In genomic region chr16:29725153-29725552, GRCm38 (mm10) we compare ENCODE assay signal across 21 mouse cellular contexts.
A peak's percentile ranks its signal among the peaks of the same experiment; 100 is the strongest.
DNase-seq lines count a peak whose midpoint lies in the region; ATAC-seq lines count a peak whose summit lies in the region.
"Had no signal": no experiment of that assay in that cellular context is flagged by ENCODE, and none has a peak within 500 bp of the region (broad histone marks: within the 10 kb centered on the region; RNA-seq: fewer than 3 reads in every experiment).

No protein-coding gene starts in this region.

- DNase-seq in embryo, embryonic 10 days (ENCODE audit: low spot score) = peak; percentile 53
- no peak for DNase-seq in embryo, embryonic 9.5 days (ENCODE audit: extremely low spot score)
- peak; percentile 26 for DNase-seq in embryo, embryonic 11 days
- no peak for DNase-seq in right cerebral cortex, postnatal 36 days (ENCODE audit: low spot score in 2 of 2)
- no peak for DNase-seq in urinary bladder, adult 18-20 months (ENCODE audit: low spot score in 2 of 2)
- DNase-seq: adrenal gland, postnatal 14 days; gastrocnemius, adult 2 months; kidney, adult 2 months; kidney, postnatal 14 days; right cerebral cortex, postnatal 4 days; thymus, postnatal 14 days had no signal

- H3K4me3 ChIP-seq in hindbrain, embryonic 16.5 days (ENCODE audit: low read length) = no peak overlapping the region
- H3K4me3 ChIP-seq in hindbrain, embryonic 12.5 days = no peak overlapping the region
- H3K4me3 ChIP-seq in neural tube, embryonic 15.5 days (replicated peaks) = no peak overlapping the region
- H3K4me3 ChIP-seq: gastrocnemius, adult 2 months; midbrain, embryonic 10.5 days; myocyte had no signal

- no peak overlapping the region for H3K9ac ChIP-seq in hindbrain, embryonic 16.5 days (ENCODE audit: low read depth, low read length)
- H3K9ac ChIP-seq in hindbrain, embryonic 12.5 days = no peak overlapping the region
- no peak overlapping the region for H3K9ac ChIP-seq in neural tube, embryonic 15.5 days (replicated peaks)

- peak; percentile 66; the same call in 1 of the 2 replicates for ATAC-seq in hindbrain, embryonic 16.5 days
- ATAC-seq in hindbrain, embryonic 12.5 days (ENCODE audit: low FRiP score) = no peak
- peak; percentile 46; the same call in 1 of the 2 replicates for ATAC-seq in neural tube, embryonic 15.5 days (ENCODE audit: low FRiP score)
- ATAC-seq: CD4-positive, CD25-positive, alpha-beta regulatory T cell, adult 4 months; inflammation-experienced regulatory T-cells, adult 6 months; lung, postnatal 0 days; midbrain, embryonic 16.5 days had no signal

- peaks cover 8% of the 10 kb centered on the region for H3K4me1 ChIP-seq in hindbrain, embryonic 16.5 days (ENCODE audit: control insufficient read depth, insufficient read depth, low read depth, low read length)
- peaks cover 3% of the 10 kb centered on the region; the same call in 1 of the 2 replicates for H3K4me1 ChIP-seq in hindbrain, embryonic 12.5 days
- H3K4me1 ChIP-seq in neural tube, embryonic 15.5 days = peaks cover 26% of the 10 kb centered on the region

- peaks cover 68% of the 10 kb centered on the region for H3K27me3 ChIP-seq in hindbrain, embryonic 16.5 days (replicated peaks; ENCODE audit: control insufficient read depth, insufficient read depth, low read length)
- peaks cover 97% of the 10 kb centered on the region for H3K27me3 ChIP-seq in hindbrain, embryonic 12.5 days
- H3K27me3 ChIP-seq in neural tube, embryonic 15.5 days (replicated peaks) = peaks cover 84% of the 10 kb centered on the region

- H3K36me3 ChIP-seq in hindbrain, embryonic 16.5 days (ENCODE audit: control insufficient read depth, insufficient read depth, low read length) = no peaks in the 10 kb centered on the region
- H3K36me3 ChIP-seq in hindbrain, embryonic 12.5 days = no peaks in the 10 kb centered on the region
- H3K36me3 ChIP-seq in neural tube, embryonic 15.5 days = no peaks in the 10 kb centered on the region
- H3K36me3 ChIP-seq: midbrain, embryonic 10.5 days had no signal

- 47% methylated on average over 5 of the region's 5 CpGs for WGBS in hindbrain, embryonic 16.5 days
- WGBS in hindbrain, embryonic 12.5 days = 57% methylated on average over 5 of the region's 5 CpGs
- WGBS in neural tube, embryonic 15.5 days = 20% methylated on average over 5 of the region's 5 CpGs

- no peak overlapping the region for H3K27ac ChIP-seq in hindbrain, embryonic 16.5 days (ENCODE audit: low read depth, low read length)
- no peak overlapping the region for H3K27ac ChIP-seq in hindbrain, embryonic 12.5 days
- no peak overlapping the region for H3K27ac ChIP-seq in neural tube, embryonic 15.5 days (replicated peaks)
- H3K27ac ChIP-seq: gastrocnemius, adult 2 months; macrophage; midbrain, embryonic 10.5 days had no signal

- no peaks in the 10 kb centered on the region for H3K9me3 ChIP-seq in hindbrain, embryonic 16.5 days (ENCODE audit: control insufficient read depth, low read length)
- no peaks in the 10 kb centered on the region for H3K9me3 ChIP-seq in hindbrain, embryonic 12.5 days (replicated peaks)
- no peaks in the 10 kb centered on the region for H3K9me3 ChIP-seq in neural tube, embryonic 15.5 days (replicated peaks)
- H3K9me3 ChIP-seq: midbrain, embryonic 10.5 days had no signal

- H3K4me2 ChIP-seq in hindbrain, embryonic 16.5 days (ENCODE audit: low read length) = no peak overlapping the region
- H3K4me2 ChIP-seq in hindbrain, embryonic 12.5 days (replicated peaks) = no peak overlapping the region
- H3K4me2 ChIP-seq in neural tube, embryonic 15.5 days = no peak overlapping the region

Comparison
In these comparisons a context has a peak if more than half of its experiments do, and no peak if none do; other contexts are left out.
1. DNase-seq: peak in embryo, embryonic 10 days (single experiment) and embryo, embryonic 11 days (single experiment); none in embryo, embryonic 9.5 days (single experiment), right cerebral cortex, postnatal 36 days (0 of 2) and urinary bladder, adult 18-20 months (0 of 2).